Mouse (Mus musculus) lung, postnatal 0 days (tissue): ENCODE data around the gene Atp6v0a4.
A peak's percentile ranks its signal among the peaks of the same experiment; 100 is the strongest.

Source experiments
- CTCF ChIP-seq: IDR thresholded peaks from 2 replicates; pipeline ENCODE4 v1.5.1; 2016; ENCODE audit warnings: antibody characterized with exemption, mild to moderate bottlenecking
- EP300 ChIP-seq: IDR thresholded peaks from 2 replicates; pipeline ENCODE4 v1.6.1; 2016; ENCODE audit warnings: antibody characterized with exemption, mild to moderate bottlenecking, control low read depth

DNA sequence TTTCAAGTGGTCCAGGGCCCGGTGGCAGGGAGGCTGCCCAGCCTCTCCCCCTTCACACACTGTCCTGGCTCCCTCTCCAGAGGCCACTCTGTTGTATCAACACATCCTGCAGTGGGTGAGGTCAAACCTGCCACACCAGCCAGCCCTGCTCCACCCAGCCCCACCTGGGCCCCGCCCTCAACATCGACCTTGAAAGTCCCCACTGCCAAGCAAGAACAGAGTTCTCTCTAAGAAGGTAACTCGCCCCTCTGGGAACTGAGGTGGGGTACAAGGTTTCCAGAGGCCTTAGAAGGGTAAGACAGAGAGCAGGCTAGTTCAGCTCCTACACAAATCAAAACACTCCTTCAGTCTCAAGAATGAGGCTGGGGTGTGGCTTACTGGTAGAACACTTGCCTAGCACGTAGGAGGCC is 27.4 kb downstream of the Atp6v0a4 start:
- TF ChIP-seq CTCF (no peak), EP300 (peak; percentile 75)
